Mouse (Mus musculus): ENCODE data around the gene Gm9999.

GRCm38 (mm10) chr7:47025429-47025828, 42.0 kb downstream of the Gm9999 start:
- TF ChIP-seq CTCF (IDR thresholded peaks at IDR 0.05; ENCODE audit: borderline replicate concordance, insufficient read depth, low read length) (no peak), POLR2A (IDR thresholded peaks at IDR 0.05; ENCODE audit: low read depth, low read length) (no peak)

Measured in embryonic fibroblast, embryonic 13.5 days (primary cell).